Mouse (Mus musculus) cerebellum, adult 8-10 months (tissue): ENCODE results near the gene Tapbpl.

Source experiments
- DNase-seq: peaks from one replicate; pipeline ENCODE4 v3.0.0; 2022

The Tapbpl gene

GRCm38 (mm10) chr6:125238396-125238795, 6.7 kb upstream of the Tapbpl start:
- DNase-seq, result no peak

DNA sequence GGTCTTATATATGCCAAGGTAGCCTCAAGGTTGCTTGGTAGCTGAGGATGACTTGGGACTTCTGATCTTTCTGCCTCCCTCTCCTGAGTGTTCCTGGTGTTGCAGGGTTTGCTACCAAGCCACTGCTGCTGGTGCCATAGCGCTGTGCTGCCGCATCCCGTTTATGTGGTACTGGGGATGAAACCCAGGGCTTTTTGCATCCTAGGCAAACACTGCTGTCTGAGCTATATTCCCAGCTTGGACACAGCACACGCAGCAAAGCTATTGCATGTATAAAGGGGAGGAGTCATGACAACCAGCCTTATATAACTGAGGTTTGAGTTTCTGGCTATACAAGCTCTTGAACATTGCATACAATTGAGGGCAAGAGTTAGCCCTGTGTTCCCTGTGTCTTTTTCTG, 5.8 kb upstream of the Tapbpl start:
- no peak for DNase-seq

DNA sequence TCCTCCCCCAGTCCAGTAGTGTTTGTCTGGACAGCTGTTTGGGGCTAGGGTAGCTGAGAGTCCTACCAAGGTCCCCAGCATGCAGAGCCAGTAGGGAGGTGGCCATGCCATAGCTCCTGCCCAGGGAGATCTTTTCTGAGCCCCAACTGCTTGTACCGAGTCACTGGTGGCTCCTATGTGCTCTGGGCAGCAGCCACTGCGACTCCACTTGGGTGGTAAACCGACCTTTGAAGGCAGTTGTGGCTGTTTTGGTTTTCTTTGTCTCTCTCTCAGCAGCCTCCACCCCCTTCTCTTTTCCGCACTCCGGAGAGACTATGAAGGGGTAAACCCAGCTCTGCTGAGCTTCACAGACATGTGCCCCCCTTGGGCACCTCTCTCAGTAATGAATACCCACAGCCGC, 5.1 kb upstream of the Tapbpl start, which contains the start of gene Cd27:
TSS of gene Cd27 (minus strand) at position 229 of the 400 bp plus-strand sequence.
- no peak for DNase-seq

DNA sequence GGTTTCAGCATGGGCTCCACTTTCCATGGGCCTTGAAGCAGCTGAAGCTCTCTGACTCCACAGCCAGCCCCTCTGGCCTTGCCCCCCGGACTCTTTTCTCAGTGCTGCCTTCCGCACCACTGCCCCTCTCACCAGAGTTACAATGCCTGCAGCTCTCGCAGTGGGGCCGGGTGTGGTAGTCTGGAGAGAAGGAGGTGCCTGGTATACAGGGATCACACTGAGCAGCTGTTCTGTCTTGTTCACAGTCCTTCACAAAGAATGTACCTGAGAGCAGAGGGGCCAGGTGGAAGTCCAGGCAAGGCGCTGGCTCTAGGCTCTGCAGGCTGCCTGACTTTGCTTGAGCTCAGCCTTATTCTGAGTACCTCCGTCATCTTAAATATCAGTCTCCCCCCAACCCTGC, 4.7 kb upstream of the Tapbpl start:
- no peak for DNase-seq

DNA sequence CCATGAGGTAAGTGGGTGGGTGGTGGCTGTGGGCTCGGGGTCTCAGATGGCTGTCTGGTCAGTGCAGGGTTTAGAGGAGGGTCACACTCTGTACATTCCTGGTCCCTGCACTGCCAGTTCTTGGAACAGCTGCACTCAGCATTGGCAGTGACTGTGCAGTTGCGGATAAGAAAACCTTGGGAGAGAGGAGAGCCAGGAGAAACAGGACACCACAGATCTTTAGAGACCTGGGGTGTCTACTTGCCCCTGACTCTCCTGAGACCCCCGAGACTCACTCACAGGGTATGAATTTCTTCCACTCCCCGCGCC, 2.8 kb upstream of the Tapbpl start:
- no peak for DNase-seq

GRCm38 (mm10) chr6:125233816-125234519, 2.3 kb upstream of the Tapbpl start:
- DNase-seq, result no peak

DNA sequence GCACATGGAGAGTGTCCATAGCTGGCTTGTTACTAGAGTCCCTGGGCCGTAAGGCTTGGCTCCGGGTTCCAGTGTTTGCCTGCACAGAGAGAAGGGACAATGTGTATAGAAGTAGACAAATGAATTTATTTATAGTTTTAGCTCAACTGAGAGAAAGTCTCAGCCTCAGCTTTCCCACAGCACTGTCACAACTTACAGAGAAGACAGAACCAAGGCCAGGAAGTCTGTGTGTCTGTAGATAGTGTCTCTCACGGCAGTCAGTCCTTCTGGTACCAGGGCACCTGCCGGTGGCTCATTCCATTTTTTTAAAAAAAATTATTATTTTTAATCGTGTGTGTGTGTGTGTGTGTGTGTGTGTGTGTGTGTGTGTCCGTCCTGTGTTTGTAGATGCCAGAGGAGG, 856 bp upstream of the Tapbpl start:
- no peak for DNase-seq

DNA sequence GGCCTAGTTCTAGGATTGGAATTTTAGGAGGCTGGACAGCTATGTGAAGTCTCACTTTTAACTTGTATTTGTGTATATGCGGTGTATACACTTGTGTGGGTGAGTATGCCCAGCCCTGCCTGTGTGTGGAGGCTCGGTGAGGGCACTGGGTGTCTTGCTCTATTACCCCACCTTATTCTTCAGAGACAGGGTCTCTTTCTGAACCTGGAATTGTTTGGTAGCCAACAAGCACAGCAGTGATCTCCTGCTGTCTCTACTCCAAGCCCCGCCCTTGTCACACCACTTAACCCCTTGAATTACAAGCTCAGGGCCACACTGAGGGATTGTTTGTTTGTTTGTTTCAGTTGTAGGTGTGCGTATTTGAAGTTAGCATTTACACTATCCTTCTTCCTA, 381 bp upstream of the Tapbpl start:
- no peak for DNase-seq

- DNase-seq, result no peak
Measured at GRCm38 (mm10) chr6:125230571-125230970, 1.1 kb downstream of the Tapbpl start.

DNA sequence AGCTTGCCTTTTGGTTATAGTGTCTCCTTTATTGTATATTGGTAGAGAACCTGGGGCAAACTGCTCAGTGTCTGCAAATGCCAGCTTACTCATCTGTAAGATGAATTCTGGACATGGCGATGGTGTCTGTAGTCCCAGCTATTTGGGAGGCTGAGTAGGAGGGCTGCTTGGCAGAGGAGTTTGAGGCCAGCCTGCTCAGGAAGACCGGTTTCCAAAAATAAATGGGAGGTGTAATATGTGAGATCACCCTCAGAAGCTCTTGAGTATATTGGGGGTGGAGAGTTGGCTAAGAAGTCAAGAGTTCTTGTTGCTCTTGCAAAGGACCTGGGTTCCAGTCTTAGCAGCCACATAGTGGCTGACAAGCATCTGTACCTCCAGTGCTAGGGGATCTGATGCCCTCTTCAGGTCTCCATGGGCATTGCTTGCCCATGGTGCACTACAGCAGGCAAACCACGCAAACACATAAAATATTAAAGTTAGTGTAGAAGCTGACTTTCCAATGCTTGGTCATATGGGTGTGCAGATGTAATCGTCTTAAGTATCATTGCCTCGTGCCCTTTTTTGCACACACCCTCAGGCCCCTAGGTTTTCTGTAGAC, 6.0 kb downstream of the Tapbpl start:
- DNase-seq, result no peak

DNA sequence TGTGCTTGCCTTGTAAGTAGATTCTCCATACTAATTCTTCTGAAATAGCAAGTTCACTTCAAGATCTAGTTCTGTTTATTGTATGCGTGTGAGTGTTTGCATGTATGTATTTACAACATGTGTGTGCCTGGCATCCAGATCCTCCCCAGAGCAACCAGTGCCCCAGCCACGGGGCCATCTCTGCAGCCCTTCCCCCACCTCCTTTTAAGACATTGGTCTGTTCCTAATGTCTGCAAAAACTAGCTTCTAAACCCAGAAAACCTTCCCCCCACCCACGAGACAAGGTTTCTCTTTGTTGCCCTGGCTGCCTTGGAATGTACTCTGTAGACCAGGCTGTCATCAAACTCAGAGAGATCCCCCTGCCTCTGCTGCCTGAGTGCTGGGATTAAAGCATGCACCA, 9.1 kb downstream of the Tapbpl start:
- no peak for DNase-seq

DNA sequence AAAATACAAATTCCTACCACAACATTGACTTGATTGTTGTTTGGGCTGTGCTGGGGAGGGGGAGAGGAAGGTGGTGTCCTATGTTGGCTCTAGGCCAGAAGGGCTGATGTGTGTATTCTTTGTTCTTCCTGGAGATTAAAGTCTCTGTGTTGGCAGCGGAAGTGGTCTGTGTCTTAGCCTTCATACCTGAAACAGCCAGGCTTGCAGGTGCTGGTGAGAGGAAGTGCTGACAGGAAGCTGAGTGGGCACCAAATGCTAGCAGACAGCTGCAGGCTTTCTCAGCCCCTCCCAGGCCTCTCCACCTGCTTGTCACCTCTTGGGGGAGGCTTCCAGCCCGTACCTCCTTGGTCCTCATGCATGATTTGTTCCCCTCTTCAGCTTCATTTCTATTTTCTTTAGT, 9.5 kb downstream of the Tapbpl start:
- DNase-seq, result no peak

DNA sequence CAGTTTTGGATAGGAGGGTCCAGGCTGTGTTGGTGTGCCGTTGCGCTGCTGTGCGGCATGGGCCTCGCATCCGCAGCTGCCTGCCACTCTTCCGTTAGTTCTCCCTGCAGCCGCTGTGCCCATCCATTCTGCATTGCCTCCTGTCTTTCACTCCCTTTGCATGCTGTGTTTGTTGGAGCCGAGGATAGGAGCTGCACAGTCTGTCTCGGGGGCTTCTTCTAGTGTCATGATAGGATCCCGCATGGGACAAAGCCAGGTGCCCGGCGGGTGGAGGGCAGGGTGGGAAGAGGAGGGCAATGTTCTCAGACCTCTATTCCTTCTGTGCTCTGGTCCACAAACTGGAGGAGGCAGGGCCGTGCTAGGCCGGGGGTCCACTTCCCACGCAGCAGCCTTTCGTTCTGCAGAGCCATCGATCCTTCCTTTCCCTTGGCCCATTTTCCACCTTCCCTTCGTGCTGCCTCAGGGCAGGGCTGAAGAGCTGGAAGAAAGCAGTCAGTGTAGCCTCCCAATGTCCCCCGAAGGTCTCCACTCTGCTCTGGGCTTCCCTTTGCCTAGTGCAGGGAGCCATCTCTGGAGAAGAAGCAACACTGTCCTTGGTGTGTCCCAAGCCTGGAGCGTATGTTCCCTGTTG, 10.4 kb downstream of the Tapbpl start:
- no peak for DNase-seq

GRCm38 (mm10) chr6:125218963-125219362, 12.7 kb downstream of the Tapbpl start:
- DNase-seq, result peak; percentile 71

DNA sequence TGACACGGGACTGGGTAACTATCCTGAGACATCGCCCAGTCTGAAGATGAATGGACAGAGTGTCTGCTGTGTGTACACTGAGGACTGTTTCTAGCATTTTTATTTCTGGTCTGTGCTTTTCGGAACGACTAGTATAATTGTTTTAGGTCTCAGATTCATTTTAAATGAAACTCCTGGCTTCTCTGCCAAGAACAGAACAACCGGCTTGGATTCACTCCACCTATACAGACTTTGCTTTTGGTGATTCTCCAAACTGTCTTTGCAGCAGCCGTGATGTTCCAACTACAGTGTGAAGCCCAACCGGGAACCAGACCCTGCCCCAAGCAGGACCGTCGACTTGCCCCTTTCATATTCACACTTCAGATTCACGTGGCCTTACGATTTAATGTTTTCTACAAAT, 13.8 kb downstream of the Tapbpl start:
- no peak for DNase-seq

DNA sequence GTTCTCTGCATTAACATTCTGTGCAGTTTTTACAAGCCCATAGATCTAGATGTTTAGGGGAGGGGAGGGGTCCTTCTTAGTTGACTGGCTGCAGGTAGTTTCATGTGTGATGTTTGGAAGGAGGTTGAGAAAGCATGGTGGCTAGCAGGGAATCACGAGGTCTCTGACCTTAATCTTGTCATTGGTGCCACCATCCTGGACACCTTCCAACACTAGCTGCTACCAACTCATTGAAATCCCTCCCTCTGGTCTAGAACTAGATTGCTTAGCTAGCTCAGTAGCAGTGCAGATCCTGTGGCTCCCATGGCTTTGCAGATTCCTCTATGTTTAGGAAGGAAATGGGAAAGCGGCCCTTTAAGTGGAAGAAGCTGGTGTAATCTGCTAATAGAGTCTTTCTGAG, 14.8 kb downstream of the Tapbpl start:
- DNase-seq, result peak; percentile 40

DNA sequence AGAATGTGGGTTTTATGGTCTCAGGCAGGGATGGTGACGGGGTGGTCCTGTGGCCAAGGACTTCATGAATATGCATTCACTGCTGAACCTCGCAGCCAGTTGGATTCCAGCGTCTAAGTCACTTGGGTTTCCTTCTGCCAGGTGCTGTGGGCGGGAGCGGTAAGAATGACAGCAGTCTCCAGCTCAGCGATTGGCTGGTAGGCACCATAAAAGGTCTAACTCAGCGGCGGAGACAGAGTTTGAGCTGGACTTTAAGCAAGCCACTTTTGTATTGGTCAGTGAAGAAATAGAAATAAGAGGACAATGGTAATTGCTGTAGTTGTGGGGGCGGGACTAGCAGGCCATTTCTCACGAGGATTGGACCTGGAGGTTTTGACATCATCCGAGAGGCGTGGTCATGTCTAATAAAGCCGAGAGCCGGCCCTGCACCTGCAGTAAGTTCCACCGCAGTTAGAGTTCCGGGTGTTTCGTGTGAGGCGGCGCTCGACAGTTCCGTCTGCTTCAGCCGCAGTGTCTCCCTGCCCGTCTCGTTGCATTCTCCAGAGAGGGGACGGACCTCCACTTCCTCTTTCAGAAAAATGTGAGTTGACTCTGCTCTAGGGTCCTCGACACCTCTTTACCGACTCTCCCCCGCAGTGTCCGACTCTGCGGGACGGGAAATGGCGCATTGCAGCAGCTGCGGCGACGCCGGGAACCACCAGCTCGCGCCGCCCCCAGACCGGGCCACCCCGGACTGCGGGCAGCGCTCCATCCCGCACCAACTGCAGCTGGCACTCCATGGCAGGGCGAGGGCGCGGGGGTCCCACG, 16.3 kb downstream of the Tapbpl start, which contains the start of gene Vamp1:
TSS of gene Vamp1 (plus strand) at position 404 of the 807 bp plus-strand sequence.
- peak; percentile 97 for DNase-seq

GRCm38 (mm10) chr6:125213715-125214114, 17.9 kb downstream of the Tapbpl start:
- DNase-seq, result no peak

GRCm38 (mm10) chr6:125213129-125213528, 18.5 kb downstream of the Tapbpl start:
- DNase-seq, result no peak

DNA sequence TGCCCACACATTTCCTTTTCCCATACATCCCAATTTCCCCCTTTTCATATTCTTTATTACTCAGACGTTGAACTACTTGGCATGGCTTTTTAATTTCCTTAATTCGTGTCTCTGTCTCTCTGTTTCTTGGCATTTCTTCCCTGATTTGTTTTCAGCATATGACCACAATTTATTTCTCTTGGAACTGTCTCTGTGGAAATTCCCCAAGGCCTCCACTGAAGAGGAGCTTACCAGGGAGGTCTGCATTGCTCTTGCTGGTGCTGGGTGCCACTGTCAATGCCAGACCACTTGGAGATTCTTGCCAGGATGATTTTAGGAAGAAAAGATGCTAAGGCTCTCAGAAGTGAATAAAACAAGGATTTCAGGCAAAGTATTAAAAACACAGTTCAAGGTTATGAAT, 19.0 kb downstream of the Tapbpl start:
- DNase-seq, result no peak

- DNase-seq, result no peak
Measured at GRCm38 (mm10) chr6:125210436-125210835, 21.2 kb downstream of the Tapbpl start.

GRCm38 (mm10) chr6:125197166-125197565, 34.5 kb downstream of the Tapbpl start:
- no peak for DNase-seq

DNA sequence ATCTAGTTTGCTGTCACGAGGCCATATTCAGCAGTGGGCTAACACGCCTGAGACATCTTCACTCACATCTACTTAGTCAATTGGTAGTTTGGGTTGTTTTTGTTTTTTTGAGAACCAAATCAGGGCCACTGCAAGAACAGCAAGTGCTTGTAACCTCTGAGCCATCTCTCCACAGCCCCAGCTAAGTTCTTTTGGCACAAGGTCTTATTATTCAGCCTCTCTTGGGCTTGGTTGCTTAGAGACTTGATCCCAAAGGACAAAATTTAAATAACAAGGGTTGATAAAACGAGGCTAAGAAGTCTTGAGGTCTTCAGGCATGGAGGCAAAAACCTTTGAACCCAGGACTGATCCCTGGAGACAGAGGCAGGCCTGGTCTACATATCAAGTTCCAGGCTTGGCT, 35.4 kb downstream of the Tapbpl start:
- no peak for DNase-seq
